Mouse (Mus musculus) intestine, embryonic 14.5 days (tissue): ENCODE results near the gene Gm4969. TPM values are rescaled to one million over a fixed set of nuclear protein-coding genes. Genes with fewer than 3 reads are reported as not detected.
"Not testable (repeated sequence)": the region's sequence is repeated elsewhere in the genome, so short reads cannot be mapped to it uniquely, and the experiment has no call there.

ENCODE experiments used
- ATAC-seq: fragments of 200-750 bp; cut with Nextera tagmentation; replicated peaks from 2 replicates; pipeline ENCODE4 v1.8.0; 2017; ENCODE audit warnings: low read depth, moderate number of reproducible peaks, moderate TSS enrichment, moderate library complexity; ENCODE audit not compliant: low FRiP score, low TSS enrichment
- DNase-seq: peaks from one replicate; pipeline ENCODE4 v3.0.0-alpha.2; 2018; ENCODE audit warnings: low spot score
- H3K27ac ChIP-seq: fragments of 300-500 bp; sonication (generic); 2 replicates; pipeline ENCODE4 v1.5.1; 2014; ENCODE audit warnings: low read depth, mild to moderate bottlenecking, control low read depth
- H3K27me3 ChIP-seq: fragments of 300-500 bp; sonication (generic); replicated peaks from 2 replicates; pipeline ENCODE4 v1.6.1; 2014; ENCODE audit warnings: low read length, control low read depth; ENCODE audit not compliant: control insufficient read depth, insufficient read depth
- H3K36me3 ChIP-seq: fragments of 300-500 bp; sonication (generic); 2 replicates; pipeline ENCODE4 v1.6.1; 2014; ENCODE audit warnings: low read length, control low read depth; ENCODE audit not compliant: control insufficient read depth, insufficient read depth
- H3K4me1 ChIP-seq: fragments of 300-500 bp; sonication (generic); replicated peaks from 2 replicates; pipeline ENCODE4 v1.6.1; 2014; ENCODE audit warnings: low read length, control low read depth, mixed read lengths; ENCODE audit not compliant: control insufficient read depth, insufficient read depth
- H3K4me2 ChIP-seq: fragments of 300-500 bp; sonication (generic); 2 replicates; pipeline ENCODE4 v1.6.1; 2014; ENCODE audit warnings: low read length
- H3K4me3 ChIP-seq: fragments of 300-500 bp; sonication (generic); 2 replicates; pipeline ENCODE4 v1.5.1; 2014; ENCODE audit warnings: low read depth, low read length, control low read depth, mixed read lengths
- H3K9ac ChIP-seq: fragments of 300-500 bp; sonication (generic); 2 replicates; pipeline ENCODE4 v1.6.1; 2014; ENCODE audit warnings: mild to moderate bottlenecking, low read length
- H3K9me3 ChIP-seq: fragments of 300-500 bp; sonication (generic); 2 replicates; pipeline ENCODE4 v1.6.1; 2016; ENCODE audit warnings: low read length, control low read depth; ENCODE audit not compliant: control insufficient read depth
- WGBS: fragments of 180-500 bp; shearing (Covaris S2); extraction: QIAGEN DNeasy Blood & Tissue Kit; methylation state at CpG from one replicate; pipeline ENCODE4 v1.1.7; 2014; 5-methylcytosine and 5-hydroxymethylcytosine counted together
- polyA plus RNA-seq: library from polyadenylated mRNA; unstranded; fragments of >200 nt; fragmentation: Nextera tagmentation; extraction: Ambion mirVana; gene quantifications from 2 replicates; pipeline ENCODE4 v1.2.1, GENCODE M21; 2014

The Gm4969 gene
- polyA plus RNA-seq, 1 experiment from 2014 or later, result 3.7 TPM

DNA sequence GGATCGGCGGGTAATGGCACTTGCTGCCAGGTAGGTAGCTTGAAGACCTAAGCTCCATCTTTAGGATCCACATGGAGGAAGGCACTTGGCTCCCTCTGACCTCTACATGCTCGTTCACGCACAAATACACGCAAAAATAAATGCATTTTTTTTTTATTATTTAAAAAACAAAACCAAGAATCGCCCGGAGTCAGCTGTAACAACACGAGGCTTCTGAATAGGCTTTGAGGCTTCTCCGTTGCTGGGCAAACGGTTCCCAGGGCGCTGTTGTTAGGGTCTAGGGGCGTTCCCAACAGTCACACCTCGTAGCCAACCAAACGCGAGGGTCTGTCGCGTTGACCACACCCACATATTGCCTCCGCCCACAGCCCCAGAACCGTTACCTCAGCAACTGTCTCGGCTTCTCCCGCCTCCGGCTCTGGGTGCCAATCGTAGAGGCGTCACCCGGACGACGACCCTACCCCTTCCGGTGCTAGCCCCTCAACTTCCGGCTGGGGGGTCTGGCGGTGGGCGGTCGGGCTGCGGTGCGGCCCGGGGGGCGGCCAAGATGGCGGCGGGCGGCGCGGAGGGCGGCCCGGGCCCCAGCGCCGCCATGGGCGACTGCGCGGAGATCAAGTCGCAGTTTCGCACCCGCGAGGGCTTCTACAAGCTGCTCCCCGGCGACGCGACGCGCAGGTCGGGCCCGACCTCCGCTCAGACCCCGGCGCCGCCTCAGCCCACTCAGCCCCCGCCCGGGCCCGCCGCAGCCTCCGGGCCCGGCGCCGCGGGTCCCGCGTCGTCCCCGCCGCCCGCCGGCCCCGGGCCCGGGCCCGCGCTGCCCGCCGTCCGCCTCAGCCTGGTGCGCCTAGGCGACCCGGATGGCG, 42.2 kb downstream of the Gm4969 start, which contains the start of gene Dmwd:
Gene Dmwd (plus strand): TSS at position 505 of the 863 bp plus-strand sequence.
- H3K4me3 ChIP-seq, result peak within 1 kb of the TSS; percentile 99
- DNase-seq (peak; percentile 95), ATAC-seq (peak; percentile 97)
- H3K9me3 ChIP-seq, result no peaks in the 10 kb centered on the region
- WGBS, result under 1% methylated on average over 85 of the region's 91 CpGs
- peak within 1 kb of the TSS; percentile 78 for H3K4me2 ChIP-seq
- H3K27ac ChIP-seq, result peak within 1 kb of the TSS; percentile 54
- peak within 1 kb of the TSS; percentile 98 for H3K9ac ChIP-seq
- peaks cover 16% of the 10 kb centered on the region for H3K4me1 ChIP-seq
- no peaks in the 10 kb centered on the region for H3K27me3 ChIP-seq
- peaks cover 30% of the 10 kb centered on the region for H3K36me3 ChIP-seq

DNA sequence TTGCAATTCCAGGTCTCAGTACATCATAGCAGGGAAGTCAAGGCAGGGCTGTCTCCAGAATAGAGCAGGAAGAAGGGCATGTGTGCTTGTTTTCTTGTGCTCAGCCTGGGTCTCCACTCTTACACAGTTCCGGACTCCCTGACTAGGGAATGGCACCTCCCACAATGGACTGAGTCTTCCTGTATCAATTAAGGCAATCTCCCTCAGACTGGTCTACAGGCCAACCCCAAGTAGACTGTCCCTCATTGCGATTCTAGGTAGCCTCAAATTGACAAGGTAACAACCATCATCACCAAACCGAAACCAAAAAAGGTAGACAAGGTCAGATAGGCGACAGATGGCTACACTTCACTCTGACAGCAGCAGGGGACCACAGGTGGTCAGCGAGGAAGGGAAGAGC, 42.9 kb downstream of the Gm4969 start:
- H3K27ac ChIP-seq, result no peak overlapping the region
- H3K4me1 ChIP-seq, result peaks cover 16% of the 10 kb centered on the region
- H3K9ac ChIP-seq, result no peak overlapping the region
- peak overlapping the region; percentile 99; the same call in 1 of the 2 replicates for H3K4me3 ChIP-seq
- DNase-seq, result no peak
- no peaks in the 10 kb centered on the region for H3K27me3 ChIP-seq
- H3K9me3 ChIP-seq, result no peaks in the 10 kb centered on the region
- 57% methylated on average over 5 of the region's 5 CpGs for WGBS
- H3K36me3 ChIP-seq, result peaks cover 23% of the 10 kb centered on the region
- ATAC-seq, result no peak
- peak overlapping the region; percentile 50 for H3K4me2 ChIP-seq

DNA sequence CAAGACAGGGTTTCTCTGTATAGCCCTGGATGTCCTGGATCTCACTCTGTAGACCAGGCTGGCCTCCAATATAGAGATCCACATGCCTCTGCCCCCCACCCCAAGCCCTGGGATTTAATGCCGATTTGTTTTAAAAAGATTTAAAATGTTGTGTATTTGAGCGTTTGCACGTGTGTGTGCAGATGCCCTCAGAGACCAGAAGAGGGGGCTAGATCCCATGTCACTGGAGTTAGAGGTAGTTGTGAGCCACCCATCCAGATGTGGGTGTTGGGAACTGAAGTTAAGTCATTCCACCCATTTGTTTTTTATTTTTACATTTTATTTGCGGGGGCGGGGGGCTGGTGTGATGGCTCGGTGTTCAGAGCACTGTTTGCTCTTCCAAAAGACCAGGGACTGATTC, 43.7 kb downstream of the Gm4969 start:
- no peak for ATAC-seq

DNA sequence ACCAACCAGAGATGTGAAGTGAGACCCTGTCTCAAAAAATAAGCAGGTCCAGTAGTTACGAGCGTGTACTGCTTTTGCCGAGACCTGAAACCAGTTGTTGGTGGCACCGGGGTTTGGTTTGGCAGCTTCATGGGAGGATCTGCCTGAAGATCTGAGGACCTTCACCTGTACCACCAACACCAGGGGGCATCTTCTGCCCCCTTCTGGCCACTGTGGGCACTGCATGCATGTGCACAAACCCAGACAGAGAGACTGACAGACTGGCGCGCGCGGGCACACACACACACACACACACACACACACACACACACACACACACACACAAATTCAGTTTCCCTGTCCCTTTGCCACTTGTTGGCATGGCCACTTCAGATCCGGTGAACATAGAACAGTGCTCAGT, 44.7 kb downstream of the Gm4969 start:
- no peak overlapping the region for H3K4me2 ChIP-seq
- H3K36me3 ChIP-seq, result peaks cover 6% of the 10 kb centered on the region
- peaks cover 16% of the 10 kb centered on the region for H3K4me1 ChIP-seq
- no peaks in the 10 kb centered on the region for H3K9me3 ChIP-seq
- no peaks in the 10 kb centered on the region for H3K27me3 ChIP-seq
- no peak overlapping the region for H3K27ac ChIP-seq
- ATAC-seq (no peak), DNase-seq (no peak)
- H3K9ac ChIP-seq, result no peak overlapping the region
- H3K4me3 ChIP-seq, result no peak overlapping the region
- WGBS, result 75% methylated on average over 9 of the region's 9 CpGs

More for the DNA sequence above, 43.7 kb downstream of the Gm4969 start:
- Histone ChIP-seq H3K9ac (no peak overlapping the region), H3K27ac (no peak overlapping the region), H3K4me1 (peaks cover 16% of the 10 kb centered on the region), H3K4me2 (no peak overlapping the region), H3K4me3 (no peak overlapping the region), H3K36me3 (peaks cover 15% of the 10 kb centered on the region), H3K9me3 (no peaks in the 10 kb centered on the region), H3K27me3 (no peaks in the 10 kb centered on the region)
- no peak for DNase-seq
- WGBS, result 95% methylated on average over 6 of the region's 6 CpGs

DNA sequence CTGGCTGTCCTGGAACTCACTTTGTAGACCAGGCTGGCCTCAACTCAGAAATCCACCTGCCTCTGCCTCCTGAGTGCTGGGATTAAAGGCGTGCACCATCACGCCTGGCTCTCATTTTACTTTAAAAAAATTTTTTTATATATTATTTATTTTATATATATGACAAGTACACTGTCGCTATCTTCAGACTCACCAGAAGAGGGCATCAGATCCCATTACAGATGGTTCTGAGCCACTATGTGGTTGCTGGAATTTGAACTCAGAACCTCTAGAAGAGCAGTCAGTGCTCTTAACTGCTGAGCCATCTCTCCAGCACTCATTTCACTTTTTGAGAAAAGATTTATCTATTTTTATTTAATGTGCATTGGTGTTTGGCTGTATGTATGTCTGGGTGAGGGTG, 47.1 kb downstream of the Gm4969 start:
- H3K9ac ChIP-seq, H3K4me1 ChIP-seq, H3K4me2 ChIP-seq, DNase-seq, H3K27ac ChIP-seq, H3K36me3 ChIP-seq, H3K4me3 ChIP-seq, ATAC-seq, H3K9me3 ChIP-seq: not testable (repeated sequence)
- peaks cover 15% of the 10 kb centered on the region for H3K27me3 ChIP-seq
- 63% methylated on average over 3 of the region's 3 CpGs for WGBS

DNA sequence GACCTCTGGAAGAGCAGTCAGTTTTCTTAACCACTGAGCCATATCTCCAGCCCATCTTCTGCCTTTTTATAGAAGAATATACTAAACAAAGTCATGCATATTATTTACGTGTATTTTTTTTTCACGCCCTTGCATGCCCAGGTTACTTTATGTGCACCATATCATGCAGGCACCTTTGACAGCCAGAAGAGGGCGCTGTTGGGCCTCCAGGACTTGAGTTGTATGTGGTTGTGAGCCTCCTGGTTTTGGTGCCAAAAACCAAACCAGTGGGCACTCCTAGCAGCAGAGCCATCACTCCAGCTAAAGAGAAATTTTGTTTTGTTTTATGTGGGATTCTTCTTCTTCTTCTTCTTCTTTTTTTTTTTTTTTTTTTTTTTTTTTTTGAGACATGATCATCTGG, 48.7 kb downstream of the Gm4969 start:
- Histone ChIP-seq H3K4me3 (no peak overlapping the region), H3K9ac (no peak overlapping the region), H3K27me3 (peaks cover 30% of the 10 kb centered on the region), H3K27ac (no peak overlapping the region), H3K4me2 (no peak overlapping the region), H3K36me3 (no peaks in the 10 kb centered on the region), H3K4me1 (no peaks in the 10 kb centered on the region), H3K9me3 (no peaks in the 10 kb centered on the region)
- DNase-seq, result no peak
- ATAC-seq, result no peak
- 42% methylated on average over 3 of the region's 3 CpGs for WGBS

DNA sequence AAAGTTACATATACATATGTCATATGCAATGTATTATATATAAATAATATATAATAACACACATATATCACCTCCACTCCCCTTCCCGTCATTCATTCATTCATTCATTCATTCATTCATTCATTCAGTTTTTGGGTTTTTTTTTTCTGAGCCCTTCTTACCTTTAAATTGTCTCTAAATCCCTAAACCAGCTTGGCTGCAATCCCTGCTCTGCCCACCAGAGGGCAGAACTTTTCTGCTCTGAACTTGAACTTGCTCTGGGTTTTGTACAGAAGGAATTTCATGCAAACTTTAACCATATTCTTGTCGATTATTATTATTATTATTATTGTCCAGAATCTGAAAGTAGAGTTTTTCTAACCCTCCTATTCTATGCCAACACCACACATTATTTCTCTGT, 49.5 kb downstream of the Gm4969 start:
- H3K9me3 ChIP-seq, result no peaks in the 10 kb centered on the region
- WGBS, result 2% methylated on average over 2 of the region's 2 CpGs
- H3K27ac ChIP-seq, result no peak overlapping the region
- H3K9ac ChIP-seq, result no peak overlapping the region
- H3K4me2 ChIP-seq, result no peak overlapping the region
- no peaks in the 10 kb centered on the region for H3K4me1 ChIP-seq
- H3K4me3 ChIP-seq, result no peak overlapping the region
- no peaks in the 10 kb centered on the region for H3K36me3 ChIP-seq
- DNase-seq (peak; percentile 94), ATAC-seq (no peak)
- H3K27me3 ChIP-seq, result peaks cover 36% of the 10 kb centered on the region

DNA sequence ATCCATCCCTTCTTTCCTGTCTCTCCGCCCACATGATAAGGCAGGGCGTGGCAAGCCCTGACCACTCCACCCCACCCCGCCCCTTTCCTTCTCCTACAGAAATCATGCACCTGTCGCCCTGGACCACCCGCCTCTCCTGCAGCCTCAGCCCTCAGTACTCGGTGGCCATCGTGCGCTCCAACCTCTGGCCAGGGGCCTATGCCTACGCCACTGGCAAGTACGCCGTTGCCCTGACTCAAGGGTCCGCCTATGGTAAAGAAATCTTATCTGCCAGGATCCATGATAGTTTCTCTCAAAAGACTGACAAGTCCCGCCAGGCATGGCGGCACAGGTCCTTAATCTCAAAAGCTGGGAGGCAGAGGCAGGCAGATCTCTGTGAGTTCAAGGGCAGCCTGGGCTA, 50.2 kb downstream of the Gm4969 start:
- no peak overlapping the region for H3K9ac ChIP-seq
- H3K4me3 ChIP-seq, result no peak overlapping the region
- H3K4me1 ChIP-seq, result no peaks in the 10 kb centered on the region
- ATAC-seq (no peak), DNase-seq (no peak)
- H3K36me3 ChIP-seq, result no peaks in the 10 kb centered on the region
- no peaks in the 10 kb centered on the region for H3K9me3 ChIP-seq
- peaks cover 36% of the 10 kb centered on the region for H3K27me3 ChIP-seq
- H3K4me2 ChIP-seq, result no peak overlapping the region
- 65% methylated on average over 14 of the region's 14 CpGs for WGBS
- no peak overlapping the region for H3K27ac ChIP-seq

DNA sequence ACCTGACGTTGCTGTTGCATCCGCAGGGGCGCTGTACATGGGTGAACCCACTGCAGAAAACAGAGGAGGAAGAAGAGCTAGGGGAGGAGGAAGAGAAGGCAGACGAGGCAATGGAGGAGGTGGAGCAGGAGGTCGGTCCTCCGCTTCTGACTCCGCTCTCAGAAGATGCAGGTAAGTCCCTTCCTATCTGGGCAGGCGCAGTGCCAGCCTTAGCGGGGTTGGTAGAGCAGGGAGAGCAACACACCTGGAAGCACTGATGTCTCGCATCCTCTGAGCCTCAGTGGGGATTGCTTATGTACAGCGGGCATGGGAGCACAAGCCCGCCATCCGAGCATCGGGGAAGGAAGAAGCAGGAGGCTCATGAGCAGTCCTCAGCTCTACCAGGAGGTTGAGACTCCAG, 51.1 kb downstream of the Gm4969 start:
- Histone ChIP-seq H3K27ac (no peak overlapping the region), H3K4me1 (no peaks in the 10 kb centered on the region), H3K36me3 (no peaks in the 10 kb centered on the region), H3K4me2 (no peak overlapping the region), H3K9me3 (no peaks in the 10 kb centered on the region), H3K4me3 (no peak overlapping the region), H3K9ac (no peak overlapping the region), H3K27me3 (peaks cover 36% of the 10 kb centered on the region)
- ATAC-seq (no peak), DNase-seq (no peak)
- 47% methylated on average over 14 of the region's 14 CpGs for WGBS
